Mouse (Mus musculus) liver, adult 2 months (tissue): ENCODE data around the gene Npb. TPM values are rescaled to one million over a fixed set of nuclear protein-coding genes. Genes with fewer than 3 reads are reported as not detected.

Experiments
- DNase-seq: peaks from one replicate; pipeline ENCODE4 v3.0.0-alpha.2; 2011; ENCODE audit warnings: low read depth, low spot score; ENCODE audit errors: extremely low read depth
- H3K27ac ChIP-seq: fragments of 200-500 bp; replicated peaks from 2 replicates; pipeline ENCODE4 v1.5.1; 2012; ENCODE audit warnings: low read depth, mild to moderate bottlenecking, control low read depth, inconsistent platforms, low read length; ENCODE audit not compliant: insufficient read depth
- H3K27me3 ChIP-seq: fragments of 200-500 bp; 2 replicates; pipeline ENCODE4 v1.6.1; 2012; ENCODE audit warnings: mild to moderate bottlenecking, moderate library complexity, low read length, inconsistent platforms; ENCODE audit not compliant: control insufficient read depth, insufficient read depth
- H3K36me3 ChIP-seq: fragments of 200-500 bp; 2 replicates; pipeline ENCODE4 v1.6.1; 2012; ENCODE audit warnings: low read length, inconsistent platforms; ENCODE audit not compliant: control insufficient read depth, insufficient read depth
- H3K4me1 ChIP-seq: fragments of 200-500 bp; 2 replicates; pipeline ENCODE4 v1.6.1; 2011; ENCODE audit warnings: low read length; ENCODE audit not compliant: control insufficient read depth, insufficient read depth
- H3K4me3 ChIP-seq: fragments of 200-500 bp; 2 replicates; pipeline ENCODE4 v1.5.1; 2011; ENCODE audit warnings: low read depth, mild to moderate bottlenecking, control low read depth, low read length, moderate library complexity; ENCODE audit not compliant: insufficient read depth
- H3K79me2 ChIP-seq: fragments of 200-500 bp; 2 replicates; pipeline ENCODE4 v1.6.1; 2012; ENCODE audit warnings: inconsistent platforms, mild to moderate bottlenecking, low read length, moderate library complexity; ENCODE audit not compliant: control insufficient read depth, insufficient read depth
- H3K9ac ChIP-seq: fragments of 200-500 bp; 2 replicates; pipeline ENCODE4 v1.6.1; 2012; ENCODE audit warnings: low read depth, mild to moderate bottlenecking, control low read depth, inconsistent platforms, low read length
- CTCF ChIP-seq: fragments of 200-500 bp; IDR thresholded peaks from 2 replicates; pipeline ENCODE4 v1.5.1; 2011; ENCODE audit warnings: low read depth, low read length, control low read depth
- POLR2A ChIP-seq: fragments of 200-500 bp; IDR thresholded peaks from 2 replicates; pipeline ENCODE4 v1.6.1; 2011; ENCODE audit warnings: low read length, control low read depth; ENCODE audit not compliant: insufficient read depth; ENCODE audit errors: extremely low read depth
- WGBS: fragments of 180-500 bp; shearing (Covaris S2); methylation state at CpG from one replicate; pipeline ENCODE4 v1.1.7; 2018; 5-methylcytosine and 5-hydroxymethylcytosine counted together
- polyA plus RNA-seq: library from polyadenylated mRNA; depleted of rRNA; stranded (reverse); fragments of >200 nt; gene quantifications from 2 replicates; pipeline ENCODE4 v1.2.3, GENCODE M21; 2012
- total RNA-seq: library from RNA; depleted of rRNA; stranded (reverse); fragments of >200 nt; gene quantifications from 2 replicates; pipeline ENCODE4 v1.2.3, GENCODE M21; 2014

Npb gene
- total and polyA plus RNA-seq, 2 experiments = 2.7 TPM; not detected in 1

GRCm38 (mm10) chr11:120578024-120578693 lies 30.1 kb upstream of the Npb start:
- peaks cover 14% of the 10 kb centered on the region; the same call in 1 of the 2 replicates for H3K79me2 ChIP-seq
- peaks cover 36% of the 10 kb centered on the region for H3K4me1 ChIP-seq
- WGBS = 30% methylated on average over 10 of the region's 10 CpGs
- H3K4me3 ChIP-seq = peak overlapping the region; percentile 61
- H3K36me3 ChIP-seq = no peaks in the 10 kb centered on the region; the same call in 1 of the 2 replicates
- H3K27me3 ChIP-seq = no peaks in the 10 kb centered on the region
- H3K27ac ChIP-seq = peak overlapping the region; percentile 100
- peak; percentile 85 for DNase-seq
- TF ChIP-seq POLR2A (peak; percentile 41; the same call in 1 of the 2 replicates), CTCF (no peak)
- peak overlapping the region; percentile 91 for H3K9ac ChIP-seq

GRCm38 (mm10) chr11:120578694-120579243 lies 29.5 kb upstream of the Npb start:
- WGBS = 41% methylated on average over 11 of the region's 11 CpGs
- TF ChIP-seq POLR2A (no peak), CTCF (no peak)
- H3K4me3 ChIP-seq = peak overlapping the region; percentile 61
- peak overlapping the region; percentile 91 for H3K9ac ChIP-seq
- peak overlapping the region; percentile 100 for H3K27ac ChIP-seq
- no peaks in the 10 kb centered on the region for H3K27me3 ChIP-seq
- peaks cover 14% of the 10 kb centered on the region; the same call in 1 of the 2 replicates for H3K79me2 ChIP-seq
- H3K36me3 ChIP-seq = no peaks in the 10 kb centered on the region; the same call in 1 of the 2 replicates
- peaks cover 36% of the 10 kb centered on the region for H3K4me1 ChIP-seq
- DNase-seq = no peak

- no peaks in the 10 kb centered on the region; the same call in 1 of the 2 replicates for H3K36me3 ChIP-seq
- peak overlapping the region; percentile 61 for H3K4me3 ChIP-seq
- no peaks in the 10 kb centered on the region for H3K27me3 ChIP-seq
- H3K4me1 ChIP-seq = peaks cover 32% of the 10 kb centered on the region
- peak overlapping the region; percentile 100 for H3K27ac ChIP-seq
- DNase-seq = peak; percentile 66
- H3K79me2 ChIP-seq = peaks cover 14% of the 10 kb centered on the region; the same call in 1 of the 2 replicates
- TF ChIP-seq POLR2A (0 out of 2 replicates have a peak, but pooled peaks have one; percentile 29), CTCF (peak; percentile 82)
- 25% methylated on average over 15 of the region's 15 CpGs for WGBS
- H3K9ac ChIP-seq = peak overlapping the region; percentile 96
These were observed 28.8 kb upstream of the Npb start for GRCm38 (mm10) chr11:120579316-120580107.

GRCm38 (mm10) chr11:120580190-120580589 lies 28.1 kb upstream of the Npb start:
- 40% methylated on average over 7 of the region's 7 CpGs for WGBS
- DNase-seq = no peak
- Histone ChIP-seq H3K4me3 (peak overlapping the region; percentile 87), H3K4me1 (peaks cover 31% of the 10 kb centered on the region), H3K36me3 (no peaks in the 10 kb centered on the region; the same call in 1 of the 2 replicates), H3K27ac (peak overlapping the region; percentile 100), H3K27me3 (no peaks in the 10 kb centered on the region), H3K9ac (peak overlapping the region; percentile 96), H3K79me2 (peaks cover 14% of the 10 kb centered on the region; the same call in 1 of the 2 replicates)
- no peak for TF ChIP-seq CTCF
- TF ChIP-seq POLR2A = no peak

- Histone ChIP-seq H3K27me3 (no peaks in the 10 kb centered on the region), H3K4me3 (peak overlapping the region; percentile 87), H3K9ac (peak overlapping the region; percentile 96), H3K4me1 (peaks cover 29% of the 10 kb centered on the region), H3K36me3 (no peaks in the 10 kb centered on the region; the same call in 1 of the 2 replicates), H3K79me2 (peaks cover 14% of the 10 kb centered on the region; the same call in 1 of the 2 replicates), H3K27ac (peak overlapping the region; percentile 100)
- 3% methylated on average over 44 of the region's 44 CpGs for WGBS
- no peak for TF ChIP-seq CTCF
- 0 out of 2 replicates have a peak, but pooled peaks have one; percentile 33 for TF ChIP-seq POLR2A
- no peak for DNase-seq
These were observed 27.4 kb upstream of the Npb start for GRCm38 (mm10) chr11:120580871-120581331.
